Mouse (Mus musculus) limb, embryonic 10.5 days (tissue): ENCODE results near the gene Ube2s. TPM values are rescaled to one million over a fixed set of nuclear protein-coding genes. Genes with fewer than 3 reads are reported as not detected.
"Not testable (repeated sequence)": the region's sequence is repeated elsewhere in the genome, so short reads cannot be mapped to it uniquely, and the experiment has no call there.

Experiments
- DNase-seq: peaks from one replicate; pipeline ENCODE4 v3.0.0-alpha.2; 2017; ENCODE audit warnings: low spot score
- H3K27ac ChIP-seq: fragments of 300-500 bp; sonication (generic); 2 replicates; pipeline ENCODE4 v1.5.1; 2016; ENCODE audit warnings: mild to moderate bottlenecking
- H3K27me3 ChIP-seq: fragments of 300-500 bp; sonication (generic); 2 replicates; pipeline ENCODE4 v1.6.1; 2016; ENCODE audit warnings: low read depth, mild to moderate bottlenecking; ENCODE audit not compliant: poor library complexity, severe bottlenecking
- H3K36me3 ChIP-seq: fragments of 300-500 bp; sonication (generic); 2 replicates; pipeline ENCODE4 v1.6.1; 2016; ENCODE audit warnings: mild to moderate bottlenecking, moderate library complexity
- H3K4me1 ChIP-seq: fragments of 300-500 bp; sonication (generic); 2 replicates; pipeline ENCODE4 v1.6.1; 2016
- H3K4me3 ChIP-seq: fragments of 300-500 bp; sonication (generic); 2 replicates; pipeline ENCODE4 v1.5.1; 2016; ENCODE audit warnings: mild to moderate bottlenecking, moderate library complexity
- H3K9me3 ChIP-seq: fragments of 300-500 bp; sonication (generic); replicated peaks from 2 replicates; pipeline ENCODE4 v1.6.1; 2016; ENCODE audit warnings: mild to moderate bottlenecking
- WGBS: fragments of 180-500 bp; shearing (Covaris S2); methylation state at CpG from one replicate; pipeline ENCODE4 v1.1.7; 2016; 5-methylcytosine and 5-hydroxymethylcytosine counted together
- polyA plus RNA-seq: library from polyadenylated mRNA; unstranded; fragments of >200 nt; fragmentation: Nextera tagmentation; extraction: Ambion mirVana; gene quantifications from 2 replicates; pipeline ENCODE4 v1.2.1, GENCODE M21; 2016

Gene Ube2s
- polyA plus RNA-seq, 1 experiment from 2014 or later = 500 TPM

DNA sequence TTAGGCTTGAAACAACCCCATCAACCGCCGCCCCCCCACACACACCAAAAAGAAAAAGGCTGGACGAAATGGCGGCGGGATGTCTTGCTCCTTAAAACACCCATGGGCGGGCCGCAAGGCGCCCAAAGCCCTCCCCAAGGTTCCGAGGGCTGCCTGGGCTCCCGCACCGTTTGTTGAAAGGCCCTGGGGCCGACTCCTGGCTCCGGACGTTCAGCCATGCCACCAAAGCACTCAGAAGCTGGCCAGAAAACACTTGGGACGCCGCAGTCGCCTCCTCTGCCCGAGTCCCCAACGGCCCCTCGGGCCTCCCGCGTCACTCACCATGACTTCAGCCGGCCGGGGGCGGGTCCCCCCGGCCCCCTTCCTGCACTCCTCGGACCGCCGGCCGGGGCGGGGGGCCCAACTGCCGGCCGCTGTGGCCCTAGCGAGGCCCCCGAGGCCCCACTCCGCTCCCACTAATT, 518 bp downstream of the Ube2s start:
- no peaks in the 10 kb centered on the region for H3K27me3 ChIP-seq
- peak; percentile 68 for DNase-seq
- peak overlapping the region; percentile 98 for H3K27ac ChIP-seq
- H3K36me3 ChIP-seq = peaks cover 42% of the 10 kb centered on the region
- no peaks in the 10 kb centered on the region for H3K9me3 ChIP-seq
- under 1% methylated on average over 34 of the region's 36 CpGs for WGBS
- H3K4me1 ChIP-seq = peaks cover 28% of the 10 kb centered on the region
- peak overlapping the region; percentile 99 for H3K4me3 ChIP-seq

DNA sequence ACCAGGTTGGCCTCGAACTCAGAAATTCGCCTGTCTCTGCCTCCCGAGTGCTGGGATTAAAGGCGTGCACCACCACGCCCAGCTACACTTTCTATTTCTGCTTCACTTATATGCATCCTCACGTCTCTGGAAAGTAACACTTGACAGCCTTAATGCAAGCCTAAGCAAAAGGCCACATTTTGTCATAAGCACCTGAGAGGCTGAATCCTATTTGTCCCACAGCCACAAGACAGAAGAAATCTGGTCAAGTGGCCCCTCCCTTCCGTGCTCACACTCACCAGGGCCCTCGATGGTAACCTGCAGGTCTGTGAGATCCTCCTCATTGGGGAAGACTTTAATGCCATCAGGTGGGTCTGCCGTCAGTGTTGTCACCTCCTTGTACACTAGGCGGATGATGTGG, 1.3 kb downstream of the Ube2s start:
- H3K4me3 ChIP-seq = peak overlapping the region; percentile 99
- WGBS = 46% methylated on average over 10 of the region's 10 CpGs
- peak overlapping the region; percentile 98 for H3K27ac ChIP-seq
- H3K27me3 ChIP-seq, DNase-seq, H3K9me3 ChIP-seq: not testable (repeated sequence)
- peaks cover 28% of the 10 kb centered on the region for H3K4me1 ChIP-seq
- H3K36me3 ChIP-seq = peaks cover 49% of the 10 kb centered on the region

DNA sequence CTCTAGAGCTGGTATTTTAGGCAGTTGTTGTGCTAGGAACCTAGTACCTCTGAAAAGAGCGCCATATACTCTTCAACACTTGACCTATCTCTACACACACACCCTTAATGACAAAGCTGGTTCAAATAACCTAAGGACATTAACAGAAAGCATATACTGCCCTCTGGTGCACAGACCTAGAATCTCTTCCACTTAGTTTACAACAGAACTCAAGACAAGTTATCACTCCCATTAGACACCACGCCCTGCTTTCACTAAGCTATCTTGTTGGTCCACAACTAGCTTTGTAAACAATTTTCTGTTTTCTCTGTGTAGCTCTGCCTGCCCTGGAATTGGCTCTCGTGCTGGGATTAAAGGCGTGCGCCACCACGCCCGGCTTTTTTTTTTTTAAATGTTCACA, 5.7 kb downstream of the Ube2s start:
- Histone ChIP-seq H3K4me3 (no peak overlapping the region), H3K4me1 (peaks cover 24% of the 10 kb centered on the region), H3K36me3 (peaks cover 77% of the 10 kb centered on the region), H3K9me3 (no peaks in the 10 kb centered on the region), H3K27me3 (no peaks in the 10 kb centered on the region), H3K27ac (no peak overlapping the region)
- 96% methylated on average over 7 of the region's 7 CpGs for WGBS
- DNase-seq = no peak

DNA sequence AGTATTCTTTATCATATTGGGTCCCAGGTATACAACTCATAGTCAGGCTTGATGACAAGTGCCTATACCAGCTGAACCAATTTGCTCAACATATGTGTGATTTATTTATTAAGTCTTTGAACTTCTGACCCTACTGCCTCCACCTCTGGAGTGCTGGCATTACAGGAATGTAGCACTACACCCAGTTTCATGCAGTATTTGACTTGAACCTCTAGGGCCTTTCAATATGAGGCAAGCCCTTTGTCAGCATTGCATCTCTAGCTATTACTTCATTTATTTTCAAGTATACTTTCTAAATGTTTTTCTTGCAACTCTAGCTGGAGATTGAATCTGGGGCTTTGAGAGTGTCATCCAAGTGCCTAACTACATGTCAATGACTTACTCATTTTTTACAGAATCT, 10.1 kb downstream of the Ube2s start:
- H3K27me3 ChIP-seq = no peaks in the 10 kb centered on the region
- H3K36me3 ChIP-seq = peaks cover 49% of the 10 kb centered on the region
- no peaks in the 10 kb centered on the region for H3K9me3 ChIP-seq
- H3K4me1 ChIP-seq = no peaks in the 10 kb centered on the region
- no peak for DNase-seq
- no peak overlapping the region for H3K27ac ChIP-seq
- no peak overlapping the region for H3K4me3 ChIP-seq

DNA sequence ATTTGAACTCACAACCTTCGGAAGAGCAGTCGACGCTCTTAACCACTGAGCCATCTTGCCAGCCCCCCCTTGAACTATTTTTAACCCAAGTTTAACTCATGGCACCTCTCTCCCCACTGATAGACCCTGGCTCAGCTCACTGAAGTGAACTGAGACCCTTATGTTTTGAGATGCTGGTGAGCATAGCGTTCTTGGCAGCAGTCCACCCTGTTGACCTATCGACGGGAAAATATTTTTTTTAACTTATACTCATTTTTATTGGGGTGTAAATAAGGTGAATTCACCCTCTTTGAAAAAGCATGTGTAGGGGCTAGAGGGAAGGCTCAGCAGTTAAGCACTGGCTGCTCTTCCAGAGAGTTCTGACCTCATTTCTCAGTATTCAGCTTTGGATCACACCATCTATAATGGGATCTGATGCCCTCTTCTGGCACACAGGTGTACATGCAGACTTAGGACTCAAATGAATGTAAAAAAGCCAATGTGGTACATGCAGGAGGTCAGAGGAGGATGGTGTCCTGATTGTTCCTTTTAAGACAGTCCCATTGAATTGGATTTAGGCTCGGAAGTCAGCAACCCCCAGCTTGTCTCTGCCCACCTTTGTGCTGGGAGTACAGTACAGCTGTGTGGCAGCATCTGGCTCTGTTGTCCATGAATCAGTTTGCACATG, 16.5 kb downstream of the Ube2s start:
- Histone ChIP-seq H3K36me3 (peaks cover 49% of the 10 kb centered on the region), H3K9me3 (no peaks in the 10 kb centered on the region), H3K4me1 (peaks cover 10% of the 10 kb centered on the region), H3K27me3 (0 out of 2 replicates have a peak, but pooled peaks cover under 1% of the 10 kb centered on the region), H3K27ac (no peak overlapping the region), H3K4me3 (no peak overlapping the region)
- DNase-seq = no peak
- WGBS = 82% methylated on average over 7 of the region's 7 CpGs

DNA sequence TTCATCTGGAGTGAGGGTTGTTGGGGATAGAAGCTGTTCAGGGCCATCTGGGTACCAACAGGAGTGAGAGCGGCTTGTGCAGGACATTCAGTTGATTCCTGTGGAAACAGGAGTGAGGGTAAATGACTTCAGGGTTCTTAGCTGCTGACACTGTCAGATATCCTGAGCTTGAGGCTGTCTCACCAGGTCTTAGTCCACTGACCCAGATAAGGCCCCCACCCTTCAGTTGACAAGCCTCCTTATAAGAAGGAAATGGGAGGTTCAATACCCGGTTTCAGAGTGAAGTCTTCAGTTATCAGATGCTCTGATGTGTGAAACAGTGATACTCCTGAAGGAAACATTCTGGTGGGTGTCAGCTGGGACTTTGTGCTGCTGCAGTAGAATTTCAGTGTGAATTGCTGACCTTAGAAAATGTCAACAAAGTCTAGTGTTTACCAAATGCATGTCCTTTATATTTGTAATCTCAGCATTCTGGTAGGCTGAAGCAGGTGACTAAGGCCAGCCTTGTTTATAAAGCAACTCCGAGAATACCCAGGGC, 17.7 kb downstream of the Ube2s start:
- Histone ChIP-seq H3K36me3 (peaks cover 49% of the 10 kb centered on the region), H3K9me3 (no peaks in the 10 kb centered on the region), H3K4me1 (peaks cover 10% of the 10 kb centered on the region), H3K4me3 (peak overlapping the region; percentile 92; the same call in 1 of the 2 replicates), H3K27ac (no peak overlapping the region), H3K27me3 (peaks cover 10% of the 10 kb centered on the region)
- 87% methylated on average over 3 of the region's 3 CpGs for WGBS
- no peak for DNase-seq

DNA sequence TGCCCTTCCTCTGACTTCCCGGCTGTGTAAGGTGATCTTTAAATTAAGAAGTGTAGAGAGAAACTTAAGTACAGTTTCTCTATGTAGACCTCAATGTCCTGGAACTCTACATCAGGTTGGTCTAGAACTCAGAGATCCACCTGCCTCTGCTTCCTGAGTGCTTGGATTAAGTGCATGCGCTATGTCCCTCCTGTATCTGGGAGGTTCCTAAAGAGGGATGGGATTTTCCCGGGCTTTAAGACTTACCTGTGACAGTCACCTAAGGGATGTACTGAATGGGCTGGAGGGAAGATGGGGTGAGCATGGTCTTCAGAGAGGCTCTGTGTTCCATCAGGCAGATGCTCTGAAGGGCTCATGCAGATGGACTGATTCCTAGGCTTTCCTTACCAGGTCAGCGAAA, 18.7 kb downstream of the Ube2s start:
- no peaks in the 10 kb centered on the region for H3K9me3 ChIP-seq
- H3K4me3 ChIP-seq = peak overlapping the region; percentile 92
- no peak for DNase-seq
- WGBS = 40% methylated on average over 4 of the region's 4 CpGs
- peaks cover 49% of the 10 kb centered on the region for H3K36me3 ChIP-seq
- peaks cover 21% of the 10 kb centered on the region for H3K27me3 ChIP-seq
- peak overlapping the region; percentile 96 for H3K27ac ChIP-seq
- peaks cover 19% of the 10 kb centered on the region for H3K4me1 ChIP-seq

DNA sequence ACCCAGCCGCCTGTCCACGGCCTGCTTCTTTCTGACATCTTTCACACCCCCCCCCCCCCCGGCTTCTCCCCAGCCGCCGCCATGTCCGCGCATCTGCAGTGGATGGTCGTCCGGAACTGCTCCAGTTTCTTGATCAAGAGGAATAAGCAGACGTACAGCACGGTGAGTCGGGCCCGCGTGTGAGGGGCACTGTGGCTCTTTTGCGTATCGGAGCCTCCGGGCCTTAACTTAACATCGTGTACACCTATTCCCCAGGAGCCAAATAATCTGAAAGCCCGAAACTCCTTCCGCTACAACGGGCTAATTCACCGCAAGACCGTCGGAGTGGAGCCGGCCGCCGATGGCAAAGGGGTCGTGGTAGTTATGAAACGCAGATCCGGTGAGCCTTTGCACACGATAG, 19.1 kb downstream of the Ube2s start:
- H3K27ac ChIP-seq = peak overlapping the region; percentile 96
- H3K4me1 ChIP-seq = peaks cover 23% of the 10 kb centered on the region
- 1% methylated on average over 31 of the region's 31 CpGs for WGBS
- H3K4me3 ChIP-seq = peak overlapping the region; percentile 92
- H3K9me3 ChIP-seq, DNase-seq: not testable (repeated sequence)
- peaks cover 25% of the 10 kb centered on the region for H3K27me3 ChIP-seq
- H3K36me3 ChIP-seq = peaks cover 49% of the 10 kb centered on the region

DNA sequence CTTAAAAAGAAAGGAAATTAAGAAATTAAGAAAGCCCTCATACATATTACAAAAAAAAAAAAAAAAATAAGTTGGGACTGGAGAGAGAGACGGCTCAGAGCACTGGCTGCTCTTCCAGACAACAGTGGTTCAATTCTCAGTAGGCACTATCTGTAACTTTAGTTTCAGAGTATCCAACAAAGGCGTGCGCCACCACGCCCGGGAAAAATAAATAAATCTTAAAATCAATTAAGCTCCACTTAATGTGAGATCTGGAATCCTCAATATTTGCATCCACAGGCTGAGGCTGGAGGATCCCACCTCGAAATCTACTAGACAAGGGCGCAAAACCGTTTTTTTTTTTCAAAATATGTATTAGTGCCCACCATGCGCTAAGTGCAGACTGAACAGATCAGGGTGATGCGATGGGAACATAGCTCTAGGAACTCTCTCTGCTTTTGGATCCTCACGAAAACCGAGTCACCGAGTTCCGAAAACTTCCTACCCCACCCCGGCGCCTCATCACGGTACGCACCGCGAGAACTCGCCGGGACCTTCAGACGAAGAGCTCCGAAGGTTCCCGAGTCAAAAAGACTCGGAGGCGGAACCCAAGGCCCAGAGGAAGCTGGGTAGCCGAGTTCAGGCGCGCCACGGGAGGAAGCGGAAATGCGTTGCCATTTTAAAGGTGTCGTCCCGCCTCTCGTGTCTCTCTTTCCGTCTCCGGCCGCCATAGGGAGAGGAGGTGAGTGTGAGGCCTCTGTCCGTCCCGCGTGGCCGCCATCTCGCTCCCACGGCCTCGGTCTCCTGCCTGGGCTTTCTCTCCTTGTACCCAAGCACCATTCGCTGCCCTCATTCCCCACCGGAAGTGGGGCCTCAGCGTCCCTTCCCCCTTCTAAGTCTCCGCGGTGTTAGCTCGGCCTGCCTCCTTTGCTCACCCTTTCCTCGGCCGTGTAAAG, 19.8 kb downstream of the Ube2s start, which contains the start of gene Rpl28:
Rpl28 (plus strand) TSS at position 597 of the 935 bp plus-strand sequence.
- Histone ChIP-seq H3K9me3 (no peaks in the 10 kb centered on the region), H3K4me3 (peak within 1 kb of the TSS; percentile 92), H3K36me3 (peaks cover 42% of the 10 kb centered on the region), H3K27ac (peak within 1 kb of the TSS; percentile 96), H3K4me1 (peaks cover 23% of the 10 kb centered on the region), H3K27me3 (peaks cover 32% of the 10 kb centered on the region)
- WGBS = 2% methylated on average over 54 of the region's 54 CpGs
- DNase-seq = peak; percentile 95

DNA sequence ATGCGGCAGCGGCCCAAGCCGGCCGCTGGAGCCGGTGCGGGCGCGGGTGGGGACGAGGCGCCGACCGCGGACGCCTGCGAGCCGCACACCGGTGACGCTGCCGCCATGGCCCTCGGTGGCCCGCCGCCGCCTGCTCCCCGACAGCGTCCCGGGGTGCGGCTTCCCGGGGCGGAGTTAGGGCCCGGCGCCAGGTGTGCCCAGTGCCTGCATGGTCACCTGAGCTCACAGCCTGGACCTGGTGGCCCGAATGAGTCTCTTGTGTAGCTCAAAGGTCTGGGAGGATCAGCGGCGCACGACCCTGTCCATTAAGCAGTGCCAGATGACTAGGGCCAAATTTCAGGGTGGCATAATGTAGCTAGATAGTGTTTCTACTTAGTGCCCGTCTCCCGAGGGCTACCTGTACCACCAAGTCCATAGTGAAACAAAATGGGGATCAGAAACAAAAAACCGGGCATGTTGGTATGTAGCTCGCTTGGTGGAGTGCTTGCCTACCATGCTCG, 22.9 kb downstream of the Ube2s start, which contains the start of gene Tmem238:
Tmem238 (minus strand) TSS at position 221 of the 500 bp plus-strand sequence.
- Histone ChIP-seq H3K36me3 (peaks cover 11% of the 10 kb centered on the region), H3K4me1 (peaks cover 22% of the 10 kb centered on the region), H3K27me3 (peaks cover 32% of the 10 kb centered on the region), H3K27ac (peak within 1 kb of the TSS; percentile 89), H3K9me3 (no peaks in the 10 kb centered on the region), H3K4me3 (peak within 1 kb of the TSS; percentile 71)
- DNase-seq = no peak
- 9% methylated on average over 40 of the region's 40 CpGs for WGBS

DNA sequence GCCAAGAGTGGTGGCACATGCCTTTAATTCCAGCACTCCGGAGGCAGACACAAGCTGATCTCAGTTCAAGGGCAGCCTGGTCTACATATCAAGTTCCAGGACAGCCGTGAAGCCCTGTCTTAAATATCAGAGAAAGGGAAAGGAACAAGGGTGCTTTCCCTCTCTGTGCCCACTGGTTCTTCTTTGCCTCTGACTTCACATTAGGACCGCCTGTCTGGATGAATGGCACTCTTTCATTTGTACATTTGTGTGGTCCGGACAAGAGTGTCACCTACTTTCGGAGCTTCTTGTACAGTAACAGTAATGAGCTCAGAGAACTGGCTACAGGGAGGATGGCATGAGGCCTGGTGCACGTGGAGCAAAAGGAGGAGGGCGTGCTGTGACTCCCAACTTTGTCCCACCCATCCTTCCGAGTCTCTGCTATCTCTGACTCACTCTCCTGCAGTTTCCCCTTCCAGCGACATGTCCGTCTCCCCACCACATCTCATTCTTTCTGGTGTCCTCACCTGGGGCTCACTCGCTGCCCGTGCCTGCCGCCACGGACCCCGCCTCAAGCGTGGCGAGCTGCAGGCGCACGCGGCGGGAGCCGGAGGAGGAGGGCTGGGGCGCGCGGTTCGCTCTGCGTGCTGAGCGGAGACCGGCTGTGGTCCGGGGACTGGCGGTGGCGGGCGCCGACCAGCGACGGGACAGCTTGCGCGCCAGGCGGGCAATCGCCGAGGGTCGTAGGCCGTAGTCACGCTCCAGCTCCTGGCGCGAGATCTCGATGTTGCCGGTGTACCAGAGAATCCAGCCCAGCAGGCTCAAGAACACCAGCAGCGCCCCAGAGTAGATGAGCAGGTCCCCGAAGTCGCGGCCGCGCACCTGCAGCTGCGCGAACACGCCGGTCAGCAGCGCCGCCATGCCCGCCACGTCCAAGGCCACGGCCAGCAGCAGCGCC, 23.6 kb downstream of the Ube2s start:
- Histone ChIP-seq H3K4me3 (peak overlapping the region; percentile 71), H3K36me3 (peaks cover 4% of the 10 kb centered on the region), H3K9me3 (no peaks in the 10 kb centered on the region), H3K27ac (peak overlapping the region; percentile 89), H3K27me3 (peaks cover 32% of the 10 kb centered on the region), H3K4me1 (peaks cover 15% of the 10 kb centered on the region)
- DNase-seq = peak; percentile 82
- 3% methylated on average over 64 of the region's 64 CpGs for WGBS
